Mouse (Mus musculus) heart, postnatal 0 days (tissue): Measurements from ENCODE around the gene Lta.

ENCODE experiments used
- CTCF ChIP-seq: IDR thresholded peaks from 2 replicates; pipeline ENCODE4 v1.5.1; 2016; ENCODE audit warnings: antibody characterized with exemption, control low read depth, low read depth
- EP300 ChIP-seq: IDR thresholded peaks from 2 replicates; pipeline ENCODE4 v1.6.1; 2016; ENCODE audit warnings: antibody characterized with exemption, low read depth

- no peak for TF ChIP-seq CTCF
- no peak for TF ChIP-seq EP300
Measured at GRCm38 (mm10) chr17:35196321-35196641, 8.9 kb downstream of the Lta start.
